Mouse (Mus musculus): ENCODE results near the gene 1700003F12Rik. TPM values are rescaled to one million over a fixed set of nuclear protein-coding genes. Genes with fewer than 3 reads are reported as not detected.

The 1700003F12Rik gene
- total and polyA plus RNA-seq, 3 experiments: 0.52 to 0.85 (median 0.56) TPM

GRCm38 (mm10) chr2:154569836-154570286 lies 23.0 kb downstream of the 1700003F12Rik start, which contains the start of gene E2f1:
E2f1 (minus strand) TSS chr2:154569892.
- H3K4me2 ChIP-seq (ENCODE audit: insufficient read depth, low read depth, poor library complexity, severe bottlenecking): peak within 1 kb of the TSS; percentile 90
- peak; percentile 94 for DNase-seq (ENCODE audit: extremely low read depth)
- H3K36me3 ChIP-seq (replicated peaks in 1 of 2; ENCODE audit: control insufficient read depth in 1 of 2, insufficient read depth in 1 of 2, low read length in 1 of 2): peaks cover 0 to 19% of the 10 kb centered on the region in 2 experiments
- H3K9me3 ChIP-seq (replicated peaks; ENCODE audit: low read length): no peaks in the 10 kb centered on the region
- peak within 1 kb of the TSS; percentile 56 for H3K27ac ChIP-seq (ENCODE audit: insufficient read depth, low read depth)
- TF ChIP-seq NELFE (IDR thresholded peaks at IDR 0.05; ENCODE audit: low read depth, low read length) (peak; percentile 57), MAX (IDR thresholded peaks at IDR 0.05; ENCODE audit: low read length) (peak; percentile 80), KAT2A (IDR thresholded peaks at IDR 0.05; ENCODE audit: insufficient replicate concordance, low read length) (0 out of 2 replicates have a peak, but pooled peaks have one; percentile 56), MEF2A (IDR thresholded peaks at IDR 0.05; ENCODE audit: borderline replicate concordance, low read depth, low read length) (0 out of 2 replicates have a peak, but pooled peaks have one; percentile 18), RAD21 (IDR thresholded peaks at IDR 0.05; ENCODE audit: low read depth, low read length) (no peak), MAZ (IDR thresholded peaks at IDR 0.05; ENCODE audit: low read depth, low read length) (0 out of 2 replicates have a peak, but pooled peaks have one; percentile 53), HCFC1 (IDR thresholded peaks at IDR 0.05; ENCODE audit: low read depth, low read length) (no peak; the same call in 1 of the 2 replicates), TBP (conservative IDR thresholded peaks at IDR 0.05; ENCODE audit: low read depth, low read length) (no peak), MXI1 (IDR thresholded peaks at IDR 0.05; ENCODE audit: low read depth, low read length) (peak; percentile 74), TCF12 (IDR thresholded peaks at IDR 0.05; ENCODE audit: low read depth, low read length) (peak; percentile 44; the same call in 1 of the 2 replicates), BHLHE40 (IDR thresholded peaks at IDR 0.05; ENCODE audit: low read depth, low read length) (peak; percentile 19; the same call in 1 of the 2 replicates), SIN3A (IDR thresholded peaks at IDR 0.05; ENCODE audit: low read length) (peak; percentile 86; the same call in 1 of the 2 replicates), JUND (conservative IDR thresholded peaks at IDR 0.05; ENCODE audit: low read depth, low read length) (no peak), CHD1 (IDR thresholded peaks at IDR 0.05; ENCODE audit: low read depth, low read length) (no peak), E2F4 (IDR thresholded peaks at IDR 0.05; ENCODE audit: insufficient replicate concordance, low read depth, low read length) (0 out of 2 replicates have a peak, but pooled peaks have one; percentile 18), ZMIZ1 (IDR thresholded peaks at IDR 0.05; ENCODE audit: low read depth, low read length) (peak; percentile 77), USF1 (IDR thresholded peaks at IDR 0.05; ENCODE audit: low read depth, low read length) (peak; percentile 79), CTCF (conservative IDR thresholded peaks at IDR 0.05 in 1 of 2, IDR thresholded peaks at IDR 0.05 in 1 of 2; ENCODE audit: low read depth in 2 of 2, low read length in 2 of 2) (no peak), CHD2 (IDR thresholded peaks at IDR 0.05; ENCODE audit: low read length) (peak; percentile 54; the same call in 1 of the 2 replicates), ELF1 (IDR thresholded peaks at IDR 0.05; ENCODE audit: low read depth, low read length) (no peak; the same call in 1 of the 2 replicates), IRF4 (IDR thresholded peaks at IDR 0.05; ENCODE audit: low read depth, low read length) (no peak; the same call in 1 of the 2 replicates), POLR2A (IDR thresholded peaks at IDR 0.05; ENCODE audit: low read depth, low read length) (peak; percentile 66), GABPA (IDR thresholded peaks at IDR 0.05; ENCODE audit: insufficient replicate concordance, low read depth, low read length) (no peak), ZNF384 (IDR thresholded peaks at IDR 0.05; ENCODE audit: low read depth, low read length) (no peak), PAX5 (IDR thresholded peaks at IDR 0.05; ENCODE audit: low read length) (no peak), MYC (IDR thresholded peaks at IDR 0.05; ENCODE audit: low read depth, low read length) (peak; percentile 48; the same call in 1 of the 2 replicates), SMC3 (IDR thresholded peaks at IDR 0.05; ENCODE audit: low read depth, low read length) (no peak), RCOR1 (conservative IDR thresholded peaks at IDR 0.05; ENCODE audit: low read depth, low read length) (no peak), UBTF (IDR thresholded peaks at IDR 0.05; ENCODE audit: low read depth, low read length) (no peak), POLR2AphosphoS2 (IDR thresholded peaks at IDR 0.05; ENCODE audit: low read depth, low read length) (no peak), USF2 (conservative IDR thresholded peaks at IDR 0.05; ENCODE audit: low read depth, low read length) (no peak; the same call in 1 of the 2 replicates), MAFK (IDR thresholded peaks at IDR 0.05; ENCODE audit: insufficient replicate concordance, low read length) (no peak), JUN (IDR thresholded peaks at IDR 0.05; ENCODE audit: insufficient read depth, low read depth, low read length) (no peak), ZC3H11A (IDR thresholded peaks at IDR 0.05; ENCODE audit: low read depth, low read length) (no peak), ETS1 (conservative IDR thresholded peaks at IDR 0.05; ENCODE audit: low read depth, low read length) (no peak), ZKSCAN1 (IDR thresholded peaks at IDR 0.05; ENCODE audit: borderline replicate concordance, low read depth, low read length) (no peak), EP300 (IDR thresholded peaks at IDR 0.05; ENCODE audit: low read length) (no peak), NRF1 (IDR thresholded peaks at IDR 0.05; ENCODE audit: low read depth, low read length) (peak; percentile 82)
- H3K27me3 ChIP-seq (replicated peaks): no peaks in the 10 kb centered on the region
- peak within 1 kb of the TSS; percentile 64 for H3K9ac ChIP-seq (ENCODE audit: insufficient read depth, low read depth)
- peak within 1 kb of the TSS; percentile 74 to 95 (median 75) for H3K4me3 ChIP-seq (replicated peaks in 1 of 3; ENCODE audit: low read depth in 2 of 3, low read length in 2 of 3, poor library complexity in 1 of 3)
- peaks cover 22% of the 10 kb centered on the region for H3K79me2 ChIP-seq (replicated peaks; ENCODE audit: control insufficient read depth, extremely low read depth, insufficient read depth, poor library complexity, severe bottlenecking)
- peaks cover 7 to 52% of the 10 kb centered on the region in 2 experiments for H3K4me1 ChIP-seq (ENCODE audit: control insufficient read depth in 1 of 2, insufficient read depth in 2 of 2)
- dilution Hi-C loops (cut with MboI; ENCODE audit: extremely low pct_ligation_motif_present, extremely low pct_unique_long_range_greater_than_20kb, low sequenced_read_pairs) (no loop called here), in situ Hi-C loops (cut with MboI; ENCODE audit: low pct_ligation_motif_present, low pct_unique_long_range_greater_than_20kb, low sequenced_read_pairs) (no loop called here)

All from CH12.LX (cell line).